Mouse (Mus musculus): ENCODE results near the gene Tmx2.
"Not testable (repeated sequence)": the region's sequence is repeated elsewhere in the genome, so short reads cannot be mapped to it uniquely, and the experiment has no call there.

Tmx2 gene

DNA sequence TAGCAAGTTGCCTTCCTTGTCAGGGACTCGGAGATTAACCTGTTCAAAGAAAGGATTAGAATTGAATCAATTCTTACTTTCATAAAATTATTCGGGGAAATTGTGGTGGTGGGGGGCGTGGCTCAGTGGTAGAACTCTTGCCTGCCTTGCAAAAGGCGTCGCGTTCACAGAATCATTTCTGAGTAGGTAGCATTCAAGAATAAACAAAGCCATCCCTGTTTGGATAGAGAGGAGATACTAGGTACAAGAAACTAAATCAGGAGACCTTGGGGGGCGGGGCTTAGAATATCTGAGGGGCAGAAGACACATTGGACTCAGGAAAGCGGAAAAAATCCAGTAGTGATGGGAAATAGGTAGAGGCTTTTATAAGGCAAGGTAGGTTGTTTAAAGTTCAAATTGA lies at the start of gene Tmx2:
Gene Tmx2, minus strand, starts transcription at position 125 of the 400 bp plus-strand sequence.
- in situ Hi-C loops (cut with MboI, MseI) = loop anchor here (5.0 to 25.0 kb wide), 2 partner anchors 33 to 1017 kb away; no protein-coding TSS in a partner anchor

DNA sequence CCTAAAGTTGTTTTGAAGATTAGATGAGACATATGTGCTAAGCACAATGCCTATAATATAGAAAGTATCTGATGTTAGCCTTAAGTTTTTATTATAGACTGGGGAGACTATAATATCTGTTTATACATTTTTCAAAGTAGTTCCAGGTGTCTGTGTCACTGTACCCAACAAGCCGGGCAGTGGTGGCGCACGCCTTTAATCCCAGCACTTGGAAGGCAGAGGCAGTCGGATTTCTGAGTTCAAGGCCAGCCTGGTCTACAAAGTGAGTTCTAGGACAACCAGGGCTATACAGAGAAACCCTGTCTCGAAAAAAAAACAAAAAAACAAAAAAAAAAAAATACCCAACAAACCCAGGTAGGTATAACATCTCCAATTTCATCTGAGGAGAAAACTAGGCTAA lies 49.3 kb upstream of the Tmx2 start:
- in situ Hi-C loops (cut with MboI, MseI) = not testable (repeated sequence)

DNA sequence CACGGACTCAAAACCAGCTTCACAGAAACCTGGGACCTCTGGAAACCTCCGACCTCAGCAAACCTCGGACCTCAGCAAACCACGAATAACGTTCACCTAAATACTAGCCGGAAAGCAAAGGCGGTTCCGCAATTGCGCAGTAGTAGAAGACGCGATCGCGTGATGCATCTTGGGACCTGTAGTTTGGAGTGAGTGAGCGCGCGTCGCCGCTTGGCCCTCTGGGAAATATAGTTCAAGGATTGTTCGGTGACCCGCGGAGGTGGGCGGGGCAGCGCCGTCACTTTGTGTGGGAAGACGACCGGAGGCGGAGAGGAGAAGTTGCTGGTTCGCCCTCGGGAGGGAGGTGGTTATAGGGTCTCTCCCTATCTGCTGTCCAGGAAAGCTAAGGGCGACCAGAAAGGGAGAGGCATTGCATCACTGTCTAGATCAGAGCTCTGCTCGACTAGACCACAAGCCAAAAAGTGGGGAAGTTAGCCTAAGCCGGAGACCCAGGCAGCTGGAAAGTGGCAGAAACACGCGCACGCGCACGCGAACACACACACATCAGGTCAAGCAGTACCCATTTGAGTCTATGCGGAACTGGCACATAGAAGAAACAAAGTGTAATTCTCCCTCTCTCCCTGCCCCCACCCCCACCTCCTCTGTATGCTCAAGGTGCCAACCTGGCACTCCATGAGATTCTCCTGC lies 48.4 kb upstream of the Tmx2 start, which contains the start of gene Clp1:
Gene Clp1, minus strand, starts transcription at position 179 of the 687 bp plus-strand sequence.
- in situ Hi-C loops (cut with MboI, MseI) = no loop called here

DNA sequence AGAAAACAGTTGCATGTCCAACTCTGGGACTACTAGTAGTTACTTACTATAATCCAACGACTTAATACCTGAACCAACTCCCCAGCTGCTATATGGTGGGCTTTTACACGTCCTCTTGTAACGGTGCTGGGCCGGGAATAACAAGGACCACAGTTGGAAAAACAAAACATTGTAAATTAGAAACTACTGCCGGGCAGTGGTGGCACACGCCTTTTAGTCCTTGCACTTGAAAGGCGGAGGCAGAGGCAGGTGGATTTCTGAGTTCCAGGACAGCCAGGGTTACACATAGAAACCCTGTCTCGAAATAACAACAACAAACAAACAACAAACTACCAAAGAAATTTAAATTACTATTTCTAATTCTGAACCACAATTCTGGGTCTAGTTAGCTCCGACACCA lies 47.8 kb upstream of the Tmx2 start:
- in situ Hi-C loops (cut with MboI, MseI) = no loop called here

DNA sequence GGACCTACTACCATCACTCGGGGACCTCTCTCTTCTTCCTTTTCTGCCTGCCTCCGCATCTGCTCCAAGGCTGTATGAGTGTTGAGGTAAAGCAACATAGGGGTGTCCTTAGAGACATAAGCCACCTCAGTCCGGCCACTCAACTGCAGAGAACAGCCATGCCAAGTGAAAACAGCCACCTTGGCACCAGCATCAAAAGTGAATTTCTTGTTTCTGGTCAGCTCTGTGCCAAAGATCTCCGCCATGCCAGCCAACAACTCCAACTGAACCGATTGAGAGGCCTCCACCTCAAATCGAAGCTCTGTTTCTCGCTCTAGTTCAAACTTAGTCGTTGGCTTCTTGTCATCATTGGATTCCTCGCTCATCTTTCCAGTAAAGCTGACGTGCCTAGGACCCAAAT lies 46.8 kb upstream of the Tmx2 start:
- in situ Hi-C loops (cut with MboI, MseI) = no loop called here

DNA sequence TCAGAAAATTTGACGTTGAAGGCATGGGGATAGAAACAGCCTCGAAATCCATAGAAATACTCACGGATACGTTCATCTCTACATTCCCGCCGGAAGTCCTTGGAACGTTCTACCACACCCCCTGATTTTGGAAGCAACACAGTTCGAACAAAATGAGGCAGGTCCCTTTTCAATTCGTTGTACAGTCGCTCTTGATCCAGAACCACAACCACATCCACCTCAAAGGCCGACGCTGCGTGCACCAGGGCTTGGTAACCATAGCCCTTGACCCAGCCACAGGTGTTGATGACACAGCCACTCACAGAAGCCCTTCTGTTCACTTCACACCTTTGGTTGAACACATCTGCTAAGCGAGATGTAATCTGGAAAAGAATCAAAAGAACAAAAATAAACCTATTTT lies 44.9 kb upstream of the Tmx2 start:
- in situ Hi-C loops (cut with MboI, MseI) = no loop called here

DNA sequence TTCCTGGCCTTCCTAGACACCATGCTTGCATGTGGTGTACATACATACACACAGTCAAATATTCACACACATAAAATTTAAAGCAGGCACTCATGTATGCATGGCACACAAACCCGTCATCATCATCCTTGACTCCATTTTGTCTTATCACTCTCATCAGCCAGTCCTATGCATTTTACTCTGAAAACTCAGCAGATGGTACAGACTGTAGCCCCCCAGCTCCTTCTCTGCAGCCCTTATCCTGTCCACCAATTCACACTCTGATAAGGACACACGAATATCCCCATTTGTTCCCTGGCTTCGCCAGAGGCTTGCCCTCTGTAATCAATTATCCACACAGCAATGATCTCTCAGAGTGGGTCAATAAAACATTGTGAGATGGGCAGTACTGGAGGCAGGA lies 42.2 kb upstream of the Tmx2 start:
- in situ Hi-C loops (cut with MboI, MseI) = no loop called here

DNA sequence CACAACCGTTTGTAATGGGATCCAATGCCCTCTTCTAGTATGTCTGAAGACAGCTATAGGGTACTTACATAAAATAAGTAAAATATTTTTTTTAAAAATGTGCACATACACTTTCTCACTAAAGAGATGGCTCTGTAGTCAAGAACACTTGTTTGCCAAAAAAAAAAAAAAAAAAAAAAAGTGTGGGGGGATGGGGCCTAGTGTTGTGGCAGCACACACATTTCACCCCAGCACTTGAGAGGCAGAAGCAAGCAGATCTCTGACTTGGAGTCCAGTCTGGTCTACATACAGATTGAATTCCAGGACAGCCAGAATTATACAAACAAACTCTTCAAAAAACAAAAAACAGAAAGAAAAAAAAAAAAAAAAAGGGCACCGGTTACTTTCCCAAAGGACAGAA lies 41.8 kb upstream of the Tmx2 start:
- in situ Hi-C loops (cut with MboI, MseI) = no loop called here

DNA sequence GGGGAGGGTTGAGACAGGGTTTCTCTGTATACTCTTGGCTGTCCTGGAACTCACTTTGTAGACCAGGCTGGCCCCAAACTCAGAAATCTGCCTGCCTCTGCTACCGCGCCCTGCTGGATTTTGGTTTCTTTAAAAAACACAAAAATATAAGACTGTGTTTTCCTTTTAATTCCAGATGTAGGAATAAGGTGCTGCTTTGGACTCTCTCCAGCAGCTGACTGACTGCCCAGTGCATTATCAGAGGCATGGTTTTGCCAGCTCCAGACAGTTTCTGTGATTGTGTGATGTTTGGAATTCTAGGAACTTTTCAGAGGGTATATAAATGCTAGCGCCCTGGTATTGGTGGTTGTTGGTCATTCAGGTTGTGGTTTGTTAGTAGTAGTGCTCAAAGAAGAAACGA lies 38.4 kb upstream of the Tmx2 start:
- in situ Hi-C loops (cut with MboI, MseI) = no loop called here

DNA sequence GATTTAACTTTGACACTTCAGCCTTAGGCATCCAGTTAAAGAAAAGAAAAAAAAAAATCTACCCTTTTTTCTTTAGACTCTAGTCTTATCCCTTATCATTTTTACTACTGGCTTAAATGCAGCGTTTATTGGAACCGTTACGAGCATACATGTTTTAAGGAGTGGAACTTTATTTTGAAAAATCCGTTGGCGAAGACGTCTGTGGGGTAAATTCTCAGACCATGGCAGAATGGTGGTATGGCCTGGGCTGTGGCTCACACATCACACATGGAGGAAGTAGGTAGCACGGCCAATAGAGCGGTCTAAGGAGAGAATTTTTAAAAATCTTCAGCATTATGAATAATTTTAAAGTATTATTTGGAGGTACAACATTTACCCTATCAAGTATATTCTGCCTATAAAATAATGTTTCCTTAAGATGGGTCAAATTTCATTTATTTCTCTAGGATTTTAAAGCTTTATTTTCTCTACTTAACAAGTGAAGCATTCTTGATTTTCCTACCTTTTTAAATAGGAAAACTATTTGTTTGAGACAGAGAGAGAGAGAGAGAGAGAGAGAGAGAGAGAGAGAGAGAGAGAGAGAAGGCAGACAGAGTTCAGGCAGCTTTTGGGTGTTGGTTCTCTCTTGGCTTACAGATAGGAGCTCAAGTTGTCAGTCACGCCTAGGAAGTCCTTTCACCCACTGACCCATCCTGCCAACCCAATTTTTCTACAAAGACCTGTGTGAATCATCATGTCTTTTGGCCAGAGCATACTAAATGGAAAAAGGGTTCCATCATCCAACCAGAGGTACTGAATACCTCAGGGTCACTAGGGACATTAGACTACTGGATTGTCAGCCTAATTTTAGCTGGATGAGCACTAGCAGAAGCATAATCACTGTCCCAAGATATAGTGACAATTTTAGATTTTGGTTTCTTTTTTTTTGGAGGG lies 37.7 kb upstream of the Tmx2 start:
- in situ Hi-C loops (cut with MboI, MseI) = no loop called here

DNA sequence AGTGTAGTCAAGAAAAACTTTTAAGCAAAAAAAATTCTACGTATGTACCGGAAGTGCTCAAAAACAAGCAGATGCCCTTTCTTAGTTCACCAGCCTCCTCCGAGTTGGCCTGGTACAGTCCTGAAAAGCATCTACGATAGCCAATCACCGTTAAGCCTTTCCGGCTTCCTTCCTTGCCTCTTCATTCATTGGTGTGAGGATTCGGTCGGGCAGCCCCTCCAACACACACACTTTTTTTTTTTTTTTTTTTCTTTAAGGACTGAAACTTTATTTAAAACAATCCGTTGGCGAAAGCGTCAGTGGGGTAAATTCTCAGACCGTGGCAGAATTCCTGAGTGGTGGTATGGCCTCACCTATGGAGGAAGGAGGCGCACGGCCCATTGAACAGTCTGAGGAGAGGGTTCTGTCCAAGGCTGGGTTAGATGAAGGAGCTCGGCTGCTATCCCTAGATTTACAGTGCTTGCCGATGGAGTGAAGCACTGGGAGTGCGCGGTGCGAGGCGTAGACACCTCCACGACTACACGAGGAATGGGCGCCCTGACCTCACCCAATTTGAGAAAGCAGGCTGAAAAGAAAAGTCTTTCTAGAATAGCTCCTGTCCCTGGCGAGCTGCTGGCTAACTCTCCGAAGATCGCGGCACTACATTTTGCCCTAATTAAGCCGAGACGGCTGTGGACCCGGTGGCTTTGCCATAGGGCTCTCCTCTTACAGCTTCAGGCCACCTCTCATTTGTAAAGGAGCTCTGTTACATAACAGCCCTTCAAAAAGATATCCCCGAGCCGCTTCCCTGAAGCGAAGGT lies 36.8 kb upstream of the Tmx2 start:
- in situ Hi-C loops (cut with MboI, MseI) = no loop called here

DNA sequence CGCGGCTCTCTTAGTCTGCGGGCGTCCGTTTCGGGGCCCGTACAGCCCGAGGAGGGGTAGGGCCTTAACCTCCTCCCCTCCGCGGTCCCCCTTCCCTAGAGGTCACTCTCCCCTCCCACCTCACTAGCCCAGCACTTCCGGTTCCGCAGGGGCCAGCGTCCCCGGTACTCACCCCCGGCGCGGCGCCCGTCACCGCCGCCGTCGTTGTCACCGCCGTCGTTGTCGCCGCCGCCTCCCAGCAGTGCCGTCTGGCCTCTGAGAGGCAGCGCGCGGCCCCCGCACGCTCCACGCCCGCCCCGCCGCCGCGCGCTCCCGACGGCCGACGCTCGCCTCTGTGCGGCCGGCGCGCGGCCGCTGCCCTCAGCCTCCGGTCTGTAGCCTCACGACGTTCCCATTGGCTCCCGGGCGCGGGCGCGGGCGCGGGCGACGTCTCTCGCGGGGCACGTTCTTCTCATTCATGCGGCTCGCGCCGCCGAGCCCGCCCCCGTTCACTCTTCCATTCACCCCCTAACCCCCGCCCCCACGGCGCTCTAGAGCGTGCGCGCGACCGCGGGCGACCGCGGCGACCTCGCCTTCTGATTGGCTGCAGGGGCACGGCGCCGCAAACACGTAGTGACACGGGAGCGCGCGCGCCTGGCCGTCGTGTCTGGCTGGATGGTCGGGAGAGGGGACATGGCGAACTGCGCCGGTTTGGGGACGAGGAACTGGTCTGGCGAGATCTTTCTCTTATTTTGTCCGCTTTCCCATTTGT lies 36.0 kb upstream of the Tmx2 start, which contains the start of gene Zdhhc5:
Gene Zdhhc5, minus strand, starts transcription at position 370 of the 751 bp plus-strand sequence.
- in situ Hi-C loops (cut with MboI, MseI) = loop anchor here (5.0 kb wide), 1 partner anchor 38 kb away; the partner anchor contains the start of genes Gm28635, Med19 and Tmx2

DNA sequence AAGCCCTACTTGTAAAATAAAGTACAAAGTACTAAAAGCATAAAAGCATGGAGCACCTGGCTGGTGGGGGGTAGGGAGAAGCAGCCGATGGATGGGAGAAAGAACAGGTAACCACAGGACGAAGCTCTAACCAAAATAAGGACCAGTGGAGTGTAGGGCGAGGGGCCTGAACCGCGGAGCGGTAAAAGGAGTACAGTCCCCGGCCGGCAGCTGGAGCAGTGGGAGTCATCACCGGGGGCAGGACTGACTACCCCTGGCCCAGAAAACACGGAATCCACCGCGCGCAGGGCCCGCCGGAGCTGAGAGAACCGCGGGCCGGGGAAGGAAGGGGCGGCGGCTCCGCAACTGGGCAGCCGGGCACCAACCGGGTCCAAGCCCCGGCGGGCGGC lies 35.5 kb upstream of the Tmx2 start:
- in situ Hi-C loops (cut with MboI, MseI) = loop anchor here (5.0 kb wide), 1 partner anchor 37 kb away; the partner anchor contains the start of genes Gm28635, Med19 and Tmx2

DNA sequence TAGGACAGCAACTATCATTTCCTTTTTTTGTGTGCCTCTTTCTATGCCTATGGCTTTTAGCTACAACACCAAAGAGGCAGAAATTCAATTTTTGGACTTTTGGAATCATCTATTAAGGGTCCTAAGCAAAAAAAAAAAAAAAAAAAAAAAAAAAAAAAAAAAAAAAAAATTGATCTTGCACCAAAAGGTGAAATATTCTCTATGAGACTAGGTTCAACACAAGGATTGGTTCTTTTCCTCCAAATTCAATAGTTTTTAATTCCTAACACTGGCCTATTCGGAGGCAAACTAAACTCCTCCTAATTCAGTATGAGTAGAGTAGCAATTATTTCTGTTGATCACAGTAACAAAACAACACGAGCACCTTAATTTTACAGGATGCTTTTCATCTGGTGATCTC lies 33.0 kb upstream of the Tmx2 start:
- in situ Hi-C loops (cut with MboI, MseI) = loop anchor here (5.0 kb wide), 1 partner anchor 35 kb away; the partner anchor contains the start of genes Gm28635, Med19 and Tmx2

DNA sequence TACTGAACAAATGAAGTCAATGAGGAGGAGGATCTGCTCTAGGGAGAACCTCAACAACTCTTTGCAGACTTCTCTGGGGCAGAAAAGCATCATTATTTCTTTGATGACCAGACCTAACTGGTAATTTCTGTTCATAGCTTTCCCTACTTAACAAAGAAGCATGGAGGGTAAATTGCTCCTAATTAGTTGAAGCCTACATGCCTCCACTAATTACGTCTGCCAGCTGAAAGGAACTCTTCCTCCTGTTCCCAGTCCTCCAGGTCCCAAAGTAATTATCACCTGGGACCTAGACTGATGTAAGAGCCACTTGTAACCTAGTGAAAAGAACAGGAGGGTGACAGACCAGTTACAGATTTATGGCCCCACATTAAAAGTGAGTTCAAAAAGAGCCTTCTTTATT lies 28.6 kb upstream of the Tmx2 start:
- in situ Hi-C loops (cut with MboI, MseI) = no loop called here

DNA sequence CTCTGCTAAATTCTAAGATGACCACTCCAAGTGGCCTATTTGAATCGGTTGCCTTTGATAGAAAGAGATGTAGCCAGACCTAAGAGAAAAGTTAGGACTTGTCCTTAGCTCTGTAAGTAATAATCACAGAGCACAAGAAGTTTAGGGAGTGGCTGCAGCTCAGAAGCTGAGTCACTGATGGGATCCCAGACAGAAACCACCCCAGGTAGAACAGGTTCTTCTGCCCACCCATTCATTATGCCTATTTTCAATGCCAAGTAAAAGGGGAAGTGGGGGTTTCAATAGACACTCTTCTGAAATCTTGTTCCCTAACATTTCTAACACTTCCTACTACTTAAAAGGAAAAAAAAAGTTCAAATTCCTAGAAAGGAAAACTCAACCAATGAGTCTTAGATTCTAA lies 26.4 kb upstream of the Tmx2 start:
- in situ Hi-C loops (cut with MboI, MseI) = no loop called here

DNA sequence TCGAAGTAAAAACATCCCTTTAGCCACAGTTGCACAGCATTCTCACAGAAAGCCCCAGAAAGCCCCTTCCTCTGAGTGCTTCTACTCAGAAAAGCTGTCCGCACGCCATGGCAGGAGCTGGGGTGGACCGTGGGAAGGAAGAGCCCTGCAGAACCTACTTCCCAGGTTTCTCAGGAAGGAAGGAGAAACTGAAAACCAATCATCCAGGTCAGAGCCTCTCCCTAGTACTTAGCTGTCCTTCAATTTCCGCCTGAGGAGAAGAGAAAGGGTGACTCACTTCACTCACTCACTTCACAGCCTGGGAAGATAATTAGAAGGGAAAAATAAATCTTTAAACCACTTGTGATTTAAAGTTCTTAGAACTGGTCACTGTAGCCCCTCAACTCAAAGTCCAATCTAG lies 25.4 kb upstream of the Tmx2 start:
- in situ Hi-C loops (cut with MboI, MseI) = no loop called here

DNA sequence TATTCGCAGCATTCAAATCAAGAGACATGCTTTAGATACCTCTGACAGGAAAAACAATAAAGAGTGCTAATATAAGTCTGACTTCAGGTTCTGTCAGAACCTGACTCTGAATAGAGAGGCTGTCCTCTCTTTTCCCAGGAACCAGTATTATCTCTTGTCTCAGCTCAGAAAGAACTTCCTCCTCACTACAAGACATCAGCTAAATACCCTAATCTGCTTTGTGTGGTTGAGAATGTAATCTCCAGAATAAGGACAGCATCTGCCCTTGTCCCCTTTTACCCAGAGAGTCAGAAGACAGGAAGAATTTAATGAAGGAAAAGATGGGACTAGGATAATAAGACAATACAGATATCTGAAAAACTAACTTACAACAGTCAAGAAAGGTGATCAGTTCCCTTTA lies 24.6 kb upstream of the Tmx2 start:
- in situ Hi-C loops (cut with MboI, MseI) = no loop called here

DNA sequence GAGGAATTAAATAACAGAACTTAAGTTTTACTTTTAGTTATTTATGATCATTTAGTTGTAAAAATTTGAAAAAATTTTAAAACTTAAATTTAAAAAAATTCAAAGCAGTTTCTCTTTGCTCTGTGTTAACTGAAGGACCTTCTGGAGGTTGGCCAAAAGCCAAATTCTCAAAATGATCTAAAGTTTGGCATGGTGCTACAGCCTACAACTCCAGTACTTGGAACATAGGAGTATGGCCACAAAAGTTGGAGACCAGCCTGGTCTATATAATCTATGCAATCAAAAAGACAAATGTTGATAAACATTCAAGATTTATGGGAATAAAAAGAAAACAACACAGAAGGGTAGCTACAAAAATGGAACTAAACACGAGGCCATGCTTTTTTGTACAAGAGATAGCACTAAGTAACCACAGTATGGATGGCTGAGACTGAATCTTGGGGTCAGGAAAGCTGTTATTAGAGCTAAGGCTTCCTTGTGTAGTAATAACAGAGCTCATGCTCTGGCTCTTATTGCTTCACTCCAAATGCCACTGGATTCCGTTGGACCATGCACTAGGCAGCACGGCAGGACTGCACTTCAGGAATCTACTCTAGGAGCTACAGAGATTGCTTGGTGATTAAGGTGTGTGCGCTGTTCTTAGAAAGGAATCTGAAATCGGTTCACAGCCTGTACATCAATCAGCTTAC lies 16.2 kb upstream of the Tmx2 start:
- in situ Hi-C loops (cut with MboI, MseI) = loop anchor here (25.0 kb wide), 1 partner anchor 1033 kb away; no protein-coding TSS in a partner anchor

DNA sequence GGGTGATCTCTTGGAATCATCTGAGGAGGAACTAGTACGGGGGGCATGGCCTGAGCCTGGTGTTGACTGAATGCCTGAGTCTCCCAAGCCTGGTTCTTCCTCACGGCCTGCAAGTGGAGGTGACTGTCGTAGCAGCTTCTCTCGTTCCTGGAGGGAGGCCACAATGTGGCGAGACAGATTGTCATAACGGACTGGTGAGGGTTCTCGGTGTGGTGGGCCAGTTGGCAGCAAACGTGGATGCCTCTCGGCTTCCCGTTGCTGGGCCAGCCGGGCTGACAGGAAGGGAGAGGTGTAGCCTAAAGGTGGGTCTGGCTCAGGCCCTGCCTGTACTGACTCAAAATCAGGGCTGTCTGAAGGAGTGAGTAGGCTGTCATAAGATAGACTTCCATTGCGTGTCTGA lies 11.1 kb upstream of the Tmx2 start:
- in situ Hi-C loops (cut with MboI, MseI) = loop anchor here (25.0 kb wide), 1 partner anchor 1028 kb away; no protein-coding TSS in a partner anchor
